Mouse (Mus musculus): ENCODE measurements at regions not wholly inside any gene's neighbourhood (a gene's known extent, or its start where the extent isn't known, plus 50 kb on each side); places are given as distances from the start of the nearest gene placed in this dataset.
A peak's percentile ranks its signal among the peaks of the same experiment; 100 is the strongest.

- DNase-seq (ENCODE audit: low spot score in 2 of 2) = no peak
Measured at GRCm38 (mm10) chr12:26535261-26535890, 66.4 kb downstream of the Cmpk2 start.

DNA sequence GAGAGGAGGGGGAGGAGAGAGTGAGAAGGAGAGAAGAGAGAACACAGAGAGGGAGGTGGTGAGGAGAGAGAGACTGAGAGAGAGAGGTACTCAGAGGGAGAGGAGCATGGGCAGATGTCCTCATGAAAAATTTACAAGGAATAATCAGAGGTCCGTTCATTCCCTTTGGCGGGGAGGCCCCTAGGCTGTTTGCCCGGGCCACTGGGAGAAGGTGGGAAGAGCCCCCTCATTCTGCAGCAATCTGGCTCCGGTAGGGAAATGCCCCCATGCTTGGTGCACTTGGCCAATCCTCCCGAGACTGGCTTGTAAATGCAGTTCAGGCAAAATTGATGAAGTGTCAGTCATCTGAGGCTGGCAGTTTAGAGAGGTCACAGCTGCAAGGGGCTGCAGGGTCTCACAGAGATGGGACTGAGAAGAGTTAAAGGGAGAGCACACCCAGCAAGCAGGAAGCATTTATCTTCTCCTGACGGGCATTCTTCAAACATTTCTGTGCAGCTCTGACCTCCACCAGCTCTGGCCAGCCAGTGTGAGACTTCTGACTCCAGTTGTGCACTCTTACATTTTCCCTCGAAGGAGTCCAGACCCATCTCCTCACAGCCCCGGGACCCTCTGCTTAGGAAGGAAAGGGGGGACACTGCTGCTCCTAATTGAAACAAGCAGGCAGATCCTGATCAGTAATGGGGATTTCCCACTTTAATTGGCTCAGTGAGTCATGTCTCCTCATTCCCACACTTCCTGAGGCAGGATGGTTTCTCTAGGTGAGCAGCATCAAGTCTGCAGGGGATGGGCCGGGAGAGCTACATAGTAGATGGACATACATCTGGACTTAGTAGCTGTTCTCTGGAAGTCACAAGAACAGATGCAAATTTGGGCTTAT, 65.5 kb downstream of the Cmpk2 start:
- no peak for DNase-seq (ENCODE audit: low spot score in 2 of 2)

- no peak for DNase-seq (ENCODE audit: low spot score in 2 of 2)
Measured at GRCm38 (mm10) chr12:26533641-26534151, 64.7 kb downstream of the Cmpk2 start.

- DNase-seq (ENCODE audit: low spot score in 2 of 2) = peak; percentile 65 to 81
Measured at GRCm38 (mm10) chr12:26532823-26533640, 64.0 kb downstream of the Cmpk2 start.

- no peak for DNase-seq (ENCODE audit: low spot score in 2 of 2)
Measured at GRCm38 (mm10) chr12:26532076-26532475, 63.1 kb downstream of the Cmpk2 start.
